Mouse (Mus musculus) kidney, postnatal 0 days (tissue): ENCODE measurements at regions not wholly inside any gene's neighbourhood (a gene's known extent, or its start where the extent isn't known, plus 50 kb on each side); places are given as distances from the start of the nearest gene placed in this dataset.

Experiments
- ATAC-seq: fragments of 200-750 bp; cut with Nextera tagmentation; replicated peaks from 2 replicates; pipeline ENCODE4 v1.8.0; 2017; ENCODE audit warnings: low read depth, moderate number of reproducible peaks, moderate TSS enrichment, moderate library complexity; ENCODE audit not compliant: low FRiP score
- DNase-seq: peaks from one replicate; pipeline ENCODE4 v3.0.0-alpha.2; 2016; ENCODE audit warnings: low spot score
- H3K27ac ChIP-seq: fragments of 300-500 bp; sonication (generic); 2 replicates; pipeline ENCODE4 v1.5.1; 2014; ENCODE audit warnings: mild to moderate bottlenecking
- H3K27me3 ChIP-seq: fragments of 300-500 bp; sonication (generic); 2 replicates; pipeline ENCODE4 v1.6.1; 2014; ENCODE audit warnings: low read length, mixed read lengths; ENCODE audit not compliant: insufficient read depth
- H3K36me3 ChIP-seq: fragments of 300-500 bp; sonication (generic); 2 replicates; pipeline ENCODE4 v1.6.1; 2014; ENCODE audit warnings: low read length, mixed read lengths; ENCODE audit not compliant: insufficient read depth
- H3K4me1 ChIP-seq: fragments of 300-500 bp; sonication (generic); replicated peaks from 2 replicates; pipeline ENCODE4 v1.6.1; 2014; ENCODE audit warnings: antibody characterized with exemption, low read length, mixed read lengths; ENCODE audit not compliant: insufficient read depth
- H3K4me2 ChIP-seq: fragments of 300-500 bp; sonication (generic); 2 replicates; pipeline ENCODE4 v1.6.1; 2014; ENCODE audit warnings: mild to moderate bottlenecking, low read length, moderate library complexity, mixed read lengths
- H3K4me3 ChIP-seq: fragments of 300-500 bp; sonication (generic); replicated peaks from 2 replicates; pipeline ENCODE4 v1.5.1; 2014; ENCODE audit warnings: low read depth, low read length
- H3K9ac ChIP-seq: fragments of 300-500 bp; sonication (generic); 2 replicates; pipeline ENCODE4 v1.6.1; 2014; ENCODE audit warnings: low read depth, low read length
- H3K9me3 ChIP-seq: fragments of 300-500 bp; sonication (generic); replicated peaks from 2 replicates; pipeline ENCODE4 v1.6.1; 2016; ENCODE audit warnings: low read length, inconsistent platforms, mixed read lengths
- CTCF ChIP-seq: IDR thresholded peaks from 2 replicates; pipeline ENCODE4 v1.5.1; 2016; ENCODE audit warnings: antibody characterized with exemption, low read depth, mild to moderate bottlenecking, moderate library complexity
- WGBS: fragments of 180-500 bp; shearing (Covaris S2); extraction: QIAGEN DNeasy Blood & Tissue Kit; methylation state at CpG from one replicate; pipeline ENCODE4 v1.1.7; 2014; 5-methylcytosine and 5-hydroxymethylcytosine counted together

GRCm38 (mm10) chr5:119487184-119487583 is 183.3 kb upstream of the Tbx3 start:
- WGBS, result 19% methylated on average over 8 of the region's 8 CpGs
- no peaks in the 10 kb centered on the region for H3K27me3 ChIP-seq
- no peaks in the 10 kb centered on the region for H3K9me3 ChIP-seq
- ATAC-seq (no peak), DNase-seq (peak; percentile 21)
- no peak for TF ChIP-seq CTCF
- H3K4me1 ChIP-seq, result no peaks in the 10 kb centered on the region
- no peaks in the 10 kb centered on the region for H3K36me3 ChIP-seq
- H3K4me2 ChIP-seq, result no peak overlapping the region
- no peak overlapping the region for H3K27ac ChIP-seq
- no peak overlapping the region for H3K4me3 ChIP-seq
- no peak overlapping the region for H3K9ac ChIP-seq

GRCm38 (mm10) chr5:119497501-119497900 is 173.0 kb upstream of the Tbx3 start:
- Histone ChIP-seq H3K9me3 (no peaks in the 10 kb centered on the region), H3K27ac (no peak overlapping the region), H3K36me3 (no peaks in the 10 kb centered on the region), H3K4me2 (no peak overlapping the region), H3K27me3 (no peaks in the 10 kb centered on the region), H3K4me3 (no peak overlapping the region), H3K4me1 (no peaks in the 10 kb centered on the region), H3K9ac (no peak overlapping the region)
- TF ChIP-seq CTCF, result no peak
- ATAC-seq (no peak), DNase-seq (no peak)
- 70% methylated on average over 1 of the region's 1 CpGs for WGBS

- Histone ChIP-seq H3K9me3 (no peaks in the 10 kb centered on the region), H3K9ac (no peak overlapping the region), H3K4me2 (no peak overlapping the region), H3K27me3 (no peaks in the 10 kb centered on the region), H3K36me3 (no peaks in the 10 kb centered on the region), H3K27ac (no peak overlapping the region), H3K4me1 (no peaks in the 10 kb centered on the region), H3K4me3 (no peak overlapping the region)
- no peak for TF ChIP-seq CTCF
- no peak for DNase-seq
- 72% methylated on average over 6 of the region's 6 CpGs for WGBS
- no peak for ATAC-seq
Measured at GRCm38 (mm10) chr5:119498431-119498830, 172.0 kb upstream of the Tbx3 start.

GRCm38 (mm10) chr5:119507709-119508108 is 162.8 kb upstream of the Tbx3 start:
- TF ChIP-seq CTCF, result no peak
- Histone ChIP-seq H3K9me3 (no peaks in the 10 kb centered on the region), H3K4me1 (no peaks in the 10 kb centered on the region), H3K27ac (no peak overlapping the region), H3K4me2 (no peak overlapping the region), H3K27me3 (no peaks in the 10 kb centered on the region), H3K9ac (no peak overlapping the region), H3K36me3 (no peaks in the 10 kb centered on the region), H3K4me3 (no peak overlapping the region)
- ATAC-seq (no peak), DNase-seq (no peak)
- WGBS, result 36% methylated on average over 14 of the region's 14 CpGs

GRCm38 (mm10) chr5:119518506-119519252 is 151.8 kb upstream of the Tbx3 start:
- WGBS, result 48% methylated on average over 19 of the region's 19 CpGs
- Histone ChIP-seq H3K4me3 (no peak overlapping the region), H3K4me2 (no peak overlapping the region), H3K9ac (no peak overlapping the region), H3K27ac (no peak overlapping the region), H3K4me1 (no peaks in the 10 kb centered on the region), H3K36me3 (no peaks in the 10 kb centered on the region), H3K9me3 (no peaks in the 10 kb centered on the region), H3K27me3 (no peaks in the 10 kb centered on the region)
- ATAC-seq, result no peak
- TF ChIP-seq CTCF, result no peak
- DNase-seq, result peak; percentile 62

- H3K4me1 ChIP-seq, result no peaks in the 10 kb centered on the region
- H3K4me3 ChIP-seq, result no peak overlapping the region
- H3K27me3 ChIP-seq, result no peaks in the 10 kb centered on the region
- no peak overlapping the region for H3K4me2 ChIP-seq
- no peak overlapping the region for H3K27ac ChIP-seq
- ATAC-seq (no peak), DNase-seq (no peak)
- no peak overlapping the region for H3K9ac ChIP-seq
- H3K36me3 ChIP-seq, result no peaks in the 10 kb centered on the region
- no peaks in the 10 kb centered on the region for H3K9me3 ChIP-seq
- WGBS, result 56% methylated on average over 4 of the region's 4 CpGs
- TF ChIP-seq CTCF, result no peak
Measured at GRCm38 (mm10) chr5:119524171-119524570, 146.3 kb upstream of the Tbx3 start.

GRCm38 (mm10) chr5:119525960-119526359 is 144.5 kb upstream of the Tbx3 start:
- H3K36me3 ChIP-seq, result no peaks in the 10 kb centered on the region
- TF ChIP-seq CTCF, result no peak
- no peaks in the 10 kb centered on the region for H3K4me1 ChIP-seq
- ATAC-seq (no peak), DNase-seq (no peak)
- H3K4me3 ChIP-seq, result no peak overlapping the region
- H3K27me3 ChIP-seq, result no peaks in the 10 kb centered on the region
- WGBS, result 66% methylated on average over 5 of the region's 5 CpGs
- H3K4me2 ChIP-seq, result no peak overlapping the region
- no peak overlapping the region for H3K27ac ChIP-seq
- H3K9me3 ChIP-seq, result no peaks in the 10 kb centered on the region
- no peak overlapping the region for H3K9ac ChIP-seq
